In the genomic region with DNA sequence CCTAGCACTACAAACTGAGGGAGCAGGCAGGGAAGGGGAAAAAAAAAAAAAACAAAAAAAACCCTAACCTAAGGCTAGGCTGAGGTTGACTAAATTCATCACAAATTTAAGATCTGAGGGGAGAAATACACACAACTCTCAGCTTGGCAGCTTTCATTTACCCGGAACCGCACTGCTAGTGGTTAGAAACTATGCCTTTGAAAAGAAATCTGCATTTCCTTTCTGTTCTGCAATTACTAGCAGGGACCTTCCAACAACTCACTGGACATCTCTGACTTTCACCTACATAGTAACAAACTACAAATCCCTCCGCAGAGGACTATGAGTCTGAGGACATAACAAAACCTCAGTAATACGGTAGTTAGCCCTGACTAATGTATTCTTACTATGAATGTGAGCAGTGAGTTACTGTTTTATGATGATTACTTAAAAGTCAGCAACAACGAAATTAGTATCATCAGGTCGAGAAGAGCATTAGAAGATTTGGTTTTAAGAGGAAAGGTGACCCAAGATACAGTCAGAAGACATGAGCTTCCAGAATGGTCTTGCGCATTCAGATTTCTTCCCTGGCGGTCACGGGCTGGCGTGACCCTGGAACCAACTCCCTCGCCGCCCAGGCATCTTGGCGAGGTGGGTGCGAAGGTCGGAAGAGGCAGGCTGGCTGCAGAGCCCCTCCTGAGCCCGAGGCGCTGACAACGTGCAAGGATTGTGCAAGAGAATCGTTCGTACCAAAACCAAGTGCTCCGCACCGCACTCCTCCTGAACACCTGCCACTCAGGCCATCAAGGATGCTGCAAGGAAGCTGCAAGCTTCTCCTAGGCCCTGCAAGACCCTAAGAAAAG, we compare ENCODE assay signal across 8 mouse cellular contexts. TPM values are rescaled to one million over a fixed set of nuclear protein-coding genes. Genes with fewer than 3 reads are reported as not detected.
DNase-seq lines count a peak whose midpoint lies in the region; ATAC-seq and TF ChIP-seq lines count a peak whose summit lies in the region.

No protein-coding gene starts in this region.

- peak overlapping the region; percentile 95 for H3K4me2 ChIP-seq in heart, embryonic 15.5 days
- peak overlapping the region; percentile 88 for H3K4me2 ChIP-seq in forebrain, embryonic 11.5 days (ENCODE audit: low read depth, low read length, severe bottlenecking)
- H3K4me2 ChIP-seq in liver, embryonic 13.5 days: peak overlapping the region; percentile 92
- peak overlapping the region; percentile 95 for H3K4me2 ChIP-seq in stomach, postnatal 0 days (replicated peaks; ENCODE audit: low read depth)

- H3K9me3 ChIP-seq in heart, embryonic 15.5 days (replicated peaks): no peaks in the 10 kb centered on the region
- H3K9me3 ChIP-seq in G1E (replicated peaks): no peaks in the 10 kb centered on the region
- no peaks in the 10 kb centered on the region for H3K9me3 ChIP-seq in forebrain, embryonic 11.5 days (ENCODE audit: control insufficient read depth, low read length)
- no peaks in the 10 kb centered on the region for H3K9me3 ChIP-seq in liver, embryonic 13.5 days (replicated peaks)
- no peaks in the 10 kb centered on the region for H3K9me3 ChIP-seq in stomach, postnatal 0 days (ENCODE audit: control insufficient read depth, low read length)

- H3K4me3 ChIP-seq in heart, embryonic 15.5 days: peak overlapping the region; percentile 87
- H3K4me3 ChIP-seq in G1E (ENCODE audit: low read depth, low read length): peak overlapping the region; percentile 78
- peak overlapping the region; percentile 87 for H3K4me3 ChIP-seq in forebrain, embryonic 11.5 days (ENCODE audit: low read depth, low read length)
- peak overlapping the region; percentile 80 for H3K4me3 ChIP-seq in liver, embryonic 13.5 days (replicated peaks)
- peak overlapping the region; percentile 78 for H3K4me3 ChIP-seq in stomach, postnatal 0 days (ENCODE audit: low read depth, low read length)

- H3K27ac ChIP-seq in heart, embryonic 15.5 days: peak overlapping the region; percentile 93
- H3K27ac ChIP-seq in forebrain, embryonic 11.5 days (ENCODE audit: low read depth, low read length): peak overlapping the region; percentile 76
- H3K27ac ChIP-seq in liver, embryonic 13.5 days: peak overlapping the region; percentile 81
- H3K27ac ChIP-seq in stomach, postnatal 0 days (replicated peaks): peak overlapping the region; percentile 83

- ATAC-seq in heart, embryonic 15.5 days (replicated peaks; ENCODE audit: insufficient number of reproducible peaks, insufficient read depth, low FRiP score, low read depth): peak; percentile 7; the same call in 1 of the 2 replicates
- no peak for ATAC-seq in G1E (ENCODE audit: extremely low read depth, insufficient number of reproducible peaks, low FRiP score, poor library complexity, severe bottlenecking)
- ATAC-seq in forebrain, embryonic 11.5 days (replicated peaks; ENCODE audit: low FRiP score): no peak
- peak; percentile 2; the same call in 1 of the 2 replicates for ATAC-seq in liver, embryonic 13.5 days (ENCODE audit: low read depth)
- no peak for ATAC-seq in stomach, postnatal 0 days (ENCODE audit: low FRiP score, low TSS enrichment)

- TF ChIP-seq CTCF in G1E (IDR thresholded peaks at IDR 0.05; ENCODE audit: low read depth, low read length): no peak
- no peak for TF ChIP-seq CTCF in stomach, postnatal 0 days (IDR thresholded peaks at IDR 0.05; ENCODE audit: low read depth)

- no peaks in the 10 kb centered on the region for H3K27me3 ChIP-seq in heart, embryonic 15.5 days
- H3K27me3 ChIP-seq in G1E (ENCODE audit: insufficient read depth, low read length): no peaks in the 10 kb centered on the region
- no peaks in the 10 kb centered on the region for H3K27me3 ChIP-seq in forebrain, embryonic 11.5 days (ENCODE audit: control insufficient read depth, insufficient read depth, low read length)
- no peaks in the 10 kb centered on the region for H3K27me3 ChIP-seq in liver, embryonic 13.5 days
- H3K27me3 ChIP-seq in stomach, postnatal 0 days (ENCODE audit: control insufficient read depth, insufficient read depth, low read length): no peaks in the 10 kb centered on the region

- H3K36me3 ChIP-seq in heart, embryonic 15.5 days: no peaks in the 10 kb centered on the region
- peaks cover 40% of the 10 kb centered on the region for H3K36me3 ChIP-seq in G1E (replicated peaks)
- H3K36me3 ChIP-seq in forebrain, embryonic 11.5 days (ENCODE audit: control insufficient read depth, insufficient read depth, low read length): no peaks in the 10 kb centered on the region
- H3K36me3 ChIP-seq in liver, embryonic 13.5 days: peaks cover 30% of the 10 kb centered on the region
- no peaks in the 10 kb centered on the region for H3K36me3 ChIP-seq in stomach, postnatal 0 days (ENCODE audit: control insufficient read depth, insufficient read depth, low read length)

- WGBS in heart, embryonic 15.5 days: 5% methylated on average over 22 of the region's 22 CpGs
- 7% methylated on average over 22 of the region's 22 CpGs for WGBS in forebrain, embryonic 11.5 days
- 5% methylated on average over 22 of the region's 22 CpGs for whole genome bisulfite sequencing in liver, embryonic 13.5 days (ENCODE audit: insufficient replicate concordance)
- 2% methylated on average over 22 of the region's 22 CpGs for WGBS in stomach, postnatal 0 days

- peak overlapping the region; percentile 86 for H3K9ac ChIP-seq in heart, embryonic 15.5 days
- peak overlapping the region; percentile 86 for H3K9ac ChIP-seq in forebrain, embryonic 11.5 days (ENCODE audit: low read length)
- peak overlapping the region; percentile 93 for H3K9ac ChIP-seq in liver, embryonic 13.5 days
- H3K9ac ChIP-seq in stomach, postnatal 0 days (ENCODE audit: low read length): peak overlapping the region; percentile 87

- DNase-seq in heart, adult 18-20 months: no peak
- no peak for DNase-seq in G1E (ENCODE audit: low spot score)
- DNase-seq in forebrain, embryonic 11.5 days (ENCODE audit: low spot score): no peak
- DNase-seq in liver, embryonic 13.5 days: no peak
- DNase-seq in stomach, postnatal 0 days (ENCODE audit: low spot score): no peak
- no peak for DNase-seq in spleen, adult 12 weeks (ENCODE audit: low spot score)
- DNase-seq in adrenal gland, postnatal 25 days: no peak

- no peak for TF ChIP-seq EP300 in stomach, postnatal 0 days (optimal IDR thresholded peaks at IDR 0.05)

- peaks cover 23% of the 10 kb centered on the region for H3K4me1 ChIP-seq in heart, embryonic 15.5 days (replicated peaks)
- H3K4me1 ChIP-seq in G1E (ENCODE audit: insufficient read depth, low read depth, low read length): peaks cover 20% of the 10 kb centered on the region
- peaks cover 3% of the 10 kb centered on the region; the same call in 1 of the 2 replicates for H3K4me1 ChIP-seq in forebrain, embryonic 11.5 days (replicated peaks; ENCODE audit: control insufficient read depth, insufficient read depth, low read length)
- peaks cover 76% of the 10 kb centered on the region for H3K4me1 ChIP-seq in liver, embryonic 13.5 days (replicated peaks)
- H3K4me1 ChIP-seq in stomach, postnatal 0 days (replicated peaks; ENCODE audit: control insufficient read depth, insufficient read depth): 0 out of 2 replicates have a peak, but pooled peaks cover 3% of the 10 kb centered on the region

RNA-seq across cellular contexts. Expression of gene Tecr, which starts 14.2 kb away (rescaled TPM):
- 349 and 431 TPM in 2 replicates for polyA plus RNA-seq in heart, embryonic 15.5 days (2015; fragmentation: Nextera tagmentation; extraction: Ambion mirVana)
- 100 to 1,000 TPM; 487 to 510 TPM for total RNA-seq in heart, adult 18-20 months (2021)
- 305 and 398 TPM in 2 replicates for total RNA-seq in G1E (2014; fragmentation: Nextera tagmentation)
- 145 and 186 TPM in 2 replicates for total RNA-seq in G1E (2017)
- polyA plus RNA-seq in G1E (2012): 168 and 216 TPM in 2 replicates
- 550 and 611 TPM in 2 replicates for polyA plus RNA-seq in forebrain, embryonic 11.5 days (2014; fragmentation: Nextera tagmentation; extraction: Ambion mirVana)
- polyA plus RNA-seq in liver, embryonic 13.5 days (2015; fragmentation: Nextera tagmentation; extraction: Ambion mirVana): 334 and 348 TPM in 2 replicates
- polyA plus RNA-seq in stomach, postnatal 0 days (2015; fragmentation: Nextera tagmentation; extraction: Ambion mirVana): 413 and 424 TPM in 2 replicates
- total RNA-seq in adrenal gland, postnatal 25 days (2021): 582 and 661 TPM in 2 replicates

RNA-seq across cellular contexts. Expression of gene Dnajb1, which starts 14.4 kb away (rescaled TPM):
- 36.7 and 47.2 TPM in 2 replicates for polyA plus RNA-seq in heart, embryonic 15.5 days (2015; fragmentation: Nextera tagmentation; extraction: Ambion mirVana)
- total RNA-seq in heart, adult 18-20 months (2021): 10 to 100 TPM; 20.0 to 22.3 TPM
- 44.4 and 44.8 TPM in 2 replicates for total RNA-seq in G1E (2014; fragmentation: Nextera tagmentation)
- total RNA-seq in G1E (2017): 37.8 and 37.9 TPM in 2 replicates
- polyA plus RNA-seq in G1E (2012): 36.0 and 42.1 TPM in 2 replicates
- polyA plus RNA-seq in forebrain, embryonic 11.5 days (2014; fragmentation: Nextera tagmentation; extraction: Ambion mirVana): 73.8 and 78.5 TPM in 2 replicates
- 54.5 and 59.6 TPM in 2 replicates for polyA plus RNA-seq in liver, embryonic 13.5 days (2015; fragmentation: Nextera tagmentation; extraction: Ambion mirVana)
- 36.9 and 39.9 TPM in 2 replicates for polyA plus RNA-seq in stomach, postnatal 0 days (2015; fragmentation: Nextera tagmentation; extraction: Ambion mirVana)
- 27.7 and 28.0 TPM in 2 replicates for total RNA-seq in adrenal gland, postnatal 25 days (2021)

RNA-seq across cellular contexts. Expression of gene Ndufb7, which starts 27.1 kb away (rescaled TPM):
- 537 and 672 TPM in 2 replicates for polyA plus RNA-seq in heart, embryonic 15.5 days (2015; fragmentation: Nextera tagmentation; extraction: Ambion mirVana)
- total RNA-seq in heart, adult 18-20 months (2021): 100 to 1,000 TPM; 661 to 773 TPM
- total RNA-seq in G1E (2014; fragmentation: Nextera tagmentation): 37.5 and 68.9 TPM in 2 replicates
- total RNA-seq in G1E (2017): 144 and 194 TPM in 2 replicates
- polyA plus RNA-seq in G1E (2012): 213 and 233 TPM in 2 replicates
- 333 and 339 TPM in 2 replicates for polyA plus RNA-seq in forebrain, embryonic 11.5 days (2014; fragmentation: Nextera tagmentation; extraction: Ambion mirVana)
- 268 and 288 TPM in 2 replicates for polyA plus RNA-seq in liver, embryonic 13.5 days (2015; fragmentation: Nextera tagmentation; extraction: Ambion mirVana)
- polyA plus RNA-seq in stomach, postnatal 0 days (2015; fragmentation: Nextera tagmentation; extraction: Ambion mirVana): 327 and 344 TPM in 2 replicates
- 223 and 229 TPM in 2 replicates for total RNA-seq in adrenal gland, postnatal 25 days (2021)

RNA-seq across cellular contexts. Expression of gene Olfr370, which starts 58.0 kb away (rescaled TPM):
- polyA plus RNA-seq in heart, embryonic 15.5 days (2015; fragmentation: Nextera tagmentation; extraction: Ambion mirVana): not detected in 2 replicates
- not detected for total RNA-seq in heart, adult 18-20 months (2021)
- total RNA-seq in G1E (2014; fragmentation: Nextera tagmentation): not detected in 2 replicates
- 0.12 and 0.22 TPM in 2 replicates for total RNA-seq in G1E (2017)
- not detected in 2 replicates for polyA plus RNA-seq in G1E (2012)
- polyA plus RNA-seq in forebrain, embryonic 11.5 days (2014; fragmentation: Nextera tagmentation; extraction: Ambion mirVana): not detected in 2 replicates
- not detected in 2 replicates for polyA plus RNA-seq in liver, embryonic 13.5 days (2015; fragmentation: Nextera tagmentation; extraction: Ambion mirVana)
- polyA plus RNA-seq in stomach, postnatal 0 days (2015; fragmentation: Nextera tagmentation; extraction: Ambion mirVana): 0.04 TPM in 1 of 2 replicates, not detected in the other
- total RNA-seq in adrenal gland, postnatal 25 days (2021): not detected in 2 replicates

RNA-seq across cellular contexts. Expression of gene Gipc1, which starts 58.9 kb away (rescaled TPM):
- 127 and 141 TPM in 2 replicates for polyA plus RNA-seq in heart, embryonic 15.5 days (2015; fragmentation: Nextera tagmentation; extraction: Ambion mirVana)
- total RNA-seq in heart, adult 18-20 months (2021): 10 to 100 TPM; 23.1 to 27.3 TPM
- total RNA-seq in G1E (2014; fragmentation: Nextera tagmentation) (27.7 and 37.7 TPM in 2 replicates), G1E (2017) (25.3 and 27.7 TPM in 2 replicates)
- 65.3 and 78.0 TPM in 2 replicates for polyA plus RNA-seq in G1E (2012)
- 217 and 231 TPM in 2 replicates for polyA plus RNA-seq in forebrain, embryonic 11.5 days (2014; fragmentation: Nextera tagmentation; extraction: Ambion mirVana)
- 61.3 and 64.3 TPM in 2 replicates for polyA plus RNA-seq in liver, embryonic 13.5 days (2015; fragmentation: Nextera tagmentation; extraction: Ambion mirVana)
- 171 and 183 TPM in 2 replicates for polyA plus RNA-seq in stomach, postnatal 0 days (2015; fragmentation: Nextera tagmentation; extraction: Ambion mirVana)
- total RNA-seq in adrenal gland, postnatal 25 days (2021): 42.3 and 48.8 TPM in 2 replicates

Comparison
In these comparisons a context has a peak if more than half of its experiments do, and no peak if none do; other contexts are left out.
1. ATAC-seq: peak in heart, embryonic 15.5 days (single experiment) and liver, embryonic 13.5 days (single experiment); none in G1E (single experiment), forebrain, embryonic 11.5 days (single experiment) and stomach, postnatal 0 days (single experiment).
2. Peak in every context shown above with its lines, with median percentiles within 50 percentile points of each other: H3K27ac ChIP-seq, H3K4me2 ChIP-seq, H3K4me3 ChIP-seq and H3K9ac ChIP-seq.